Mouse (Mus musculus): ENCODE data around the gene Spout1. TPM values are rescaled to one million over a fixed set of nuclear protein-coding genes. Genes with fewer than 3 reads are reported as not detected.
A peak's percentile ranks its signal among the peaks of the same experiment; 100 is the strongest.
"Not testable (repeated sequence)": the region's sequence is repeated elsewhere in the genome, so short reads cannot be mapped to it uniquely, and the experiment has no call there.

The Spout1 gene
- polyA plus RNA-seq, 1 experiment = 52.7 TPM

- Histone ChIP-seq H3K4me3 (replicated peaks; ENCODE audit: insufficient read depth, low read depth, low read length) (no peak overlapping the region), H3K27me3 (ENCODE audit: control insufficient read depth, insufficient read depth, low read length) (no peaks in the 10 kb centered on the region), H3K4me1 (ENCODE audit: control insufficient read depth, insufficient read depth, low read length) (no peaks in the 10 kb centered on the region; the same call in 1 of the 2 replicates), H3K27ac (ENCODE audit: insufficient read depth, low read length) (no peak overlapping the region)
- 52% methylated on average over 8 of the region's 8 CpGs for WGBS
- TF ChIP-seq CTCF (IDR thresholded peaks at IDR 0.05; ENCODE audit: borderline replicate concordance, insufficient read depth, low read depth, low read length) (no peak), POLR2A (IDR thresholded peaks at IDR 0.05; ENCODE audit: borderline replicate concordance, insufficient read depth, low read length) (no peak)
- no peak for DNase-seq
These were observed 25.6 kb downstream of the Spout1 start for GRCm38 (mm10) chr2:30152616-30153015.

- 42% methylated on average over 11 of the region's 11 CpGs for WGBS
- DNase-seq = no peak
- Histone ChIP-seq H3K27me3 (ENCODE audit: control insufficient read depth, insufficient read depth, low read length) (no peaks in the 10 kb centered on the region), H3K4me1 (ENCODE audit: control insufficient read depth, insufficient read depth, low read length) (no peaks in the 10 kb centered on the region; the same call in 1 of the 2 replicates), H3K4me3 (replicated peaks; ENCODE audit: insufficient read depth, low read depth, low read length) (no peak overlapping the region), H3K27ac (ENCODE audit: insufficient read depth, low read length) (no peak overlapping the region)
- TF ChIP-seq CTCF (IDR thresholded peaks at IDR 0.05; ENCODE audit: borderline replicate concordance, insufficient read depth, low read depth, low read length) (no peak), POLR2A (IDR thresholded peaks at IDR 0.05; ENCODE audit: borderline replicate concordance, insufficient read depth, low read length) (no peak)
These were observed 26.4 kb downstream of the Spout1 start for GRCm38 (mm10) chr2:30151840-30152239.

GRCm38 (mm10) chr2:30147466-30147865, 30.8 kb downstream of the Spout1 start:
- WGBS = 72% methylated on average over 4 of the region's 4 CpGs
- no peak for TF ChIP-seq CTCF (IDR thresholded peaks at IDR 0.05; ENCODE audit: borderline replicate concordance, insufficient read depth, low read depth, low read length)
- no peak for TF ChIP-seq POLR2A (IDR thresholded peaks at IDR 0.05; ENCODE audit: borderline replicate concordance, insufficient read depth, low read length)
- Histone ChIP-seq H3K27ac (ENCODE audit: insufficient read depth, low read length) (no peak overlapping the region), H3K27me3 (ENCODE audit: control insufficient read depth, insufficient read depth, low read length) (no peaks in the 10 kb centered on the region), H3K4me3 (replicated peaks; ENCODE audit: insufficient read depth, low read depth, low read length) (no peak overlapping the region), H3K4me1 (ENCODE audit: control insufficient read depth, insufficient read depth, low read length) (0 out of 2 replicates have a peak, but pooled peaks cover 3% of the 10 kb centered on the region)
- DNase-seq = no peak

GRCm38 (mm10) chr2:30144436-30144835, 33.8 kb downstream of the Spout1 start:
- DNase-seq = no peak
- H3K4me1 ChIP-seq (ENCODE audit: control insufficient read depth, insufficient read depth, low read length) = peaks cover 14% of the 10 kb centered on the region
- H3K4me3 ChIP-seq (replicated peaks; ENCODE audit: insufficient read depth, low read depth, low read length) = no peak overlapping the region
- H3K27me3 ChIP-seq (ENCODE audit: control insufficient read depth, insufficient read depth, low read length) = no peaks in the 10 kb centered on the region
- H3K27ac ChIP-seq (ENCODE audit: insufficient read depth, low read length) = no peak overlapping the region
- WGBS = 92% methylated on average over 4 of the region's 4 CpGs
- no peak for TF ChIP-seq POLR2A (IDR thresholded peaks at IDR 0.05; ENCODE audit: borderline replicate concordance, insufficient read depth, low read length)
- no peak for TF ChIP-seq CTCF (IDR thresholded peaks at IDR 0.05; ENCODE audit: borderline replicate concordance, insufficient read depth, low read depth, low read length)

- H3K4me3 ChIP-seq (replicated peaks; ENCODE audit: insufficient read depth, low read depth, low read length); H3K27me3 ChIP-seq (ENCODE audit: control insufficient read depth, insufficient read depth, low read length); H3K27ac ChIP-seq (ENCODE audit: insufficient read depth, low read length): not testable (repeated sequence)
- 26% methylated on average over 4 of the region's 4 CpGs for WGBS
- DNase-seq = peak; percentile 78 to 87
- peaks cover 17% of the 10 kb centered on the region for H3K4me1 ChIP-seq (ENCODE audit: control insufficient read depth, insufficient read depth, low read length)
These were observed 38.2 kb downstream of the Spout1 start for GRCm38 (mm10) chr2:30140021-30140420.

- no peak for DNase-seq
- H3K4me1 ChIP-seq (ENCODE audit: control insufficient read depth, insufficient read depth, low read length) = peaks cover 12% of the 10 kb centered on the region
- no peak for TF ChIP-seq POLR2A (IDR thresholded peaks at IDR 0.05; ENCODE audit: borderline replicate concordance, insufficient read depth, low read length)
- no peak for TF ChIP-seq CTCF (IDR thresholded peaks at IDR 0.05; ENCODE audit: borderline replicate concordance, insufficient read depth, low read depth, low read length)
- H3K27ac ChIP-seq (ENCODE audit: insufficient read depth, low read length) = no peak overlapping the region
- 88% methylated on average over 10 of the region's 10 CpGs for WGBS
- no peak overlapping the region for H3K4me3 ChIP-seq (replicated peaks; ENCODE audit: insufficient read depth, low read depth, low read length)
- H3K27me3 ChIP-seq (ENCODE audit: control insufficient read depth, insufficient read depth, low read length) = no peaks in the 10 kb centered on the region
These were observed 41.8 kb downstream of the Spout1 start for GRCm38 (mm10) chr2:30136458-30136857.

- no peak overlapping the region for H3K27ac ChIP-seq (ENCODE audit: insufficient read depth, low read length)
- H3K4me1 ChIP-seq (ENCODE audit: control insufficient read depth, insufficient read depth, low read length) = peaks cover 3% of the 10 kb centered on the region; the same call in 1 of the 2 replicates
- TF ChIP-seq POLR2A (IDR thresholded peaks at IDR 0.05; ENCODE audit: borderline replicate concordance, insufficient read depth, low read length) = no peak
- no peak for TF ChIP-seq CTCF (IDR thresholded peaks at IDR 0.05; ENCODE audit: borderline replicate concordance, insufficient read depth, low read depth, low read length)
These were observed 43.2 kb downstream of the Spout1 start for GRCm38 (mm10) chr2:30134928-30135620.

GRCm38 (mm10) chr2:30134378-30134711, 43.9 kb downstream of the Spout1 start:
- TF ChIP-seq CTCF (IDR thresholded peaks at IDR 0.05; ENCODE audit: borderline replicate concordance, insufficient read depth, low read depth, low read length) (no peak), POLR2A (IDR thresholded peaks at IDR 0.05; ENCODE audit: borderline replicate concordance, insufficient read depth, low read length) (no peak)

More at GRCm38 (mm10) chr2:30134928-30135620, 43.2 kb downstream of the Spout1 start:
- no peak for DNase-seq
- peak overlapping the region; percentile 21 for H3K4me3 ChIP-seq (replicated peaks; ENCODE audit: insufficient read depth, low read depth, low read length)
- WGBS = 31% methylated on average over 10 of the region's 10 CpGs
- no peaks in the 10 kb centered on the region for H3K27me3 ChIP-seq (ENCODE audit: control insufficient read depth, insufficient read depth, low read length)

More at GRCm38 (mm10) chr2:30134378-30134711, 43.9 kb downstream of the Spout1 start:
- WGBS = 5% methylated on average over 6 of the region's 6 CpGs
- Histone ChIP-seq H3K4me1 (ENCODE audit: control insufficient read depth, insufficient read depth, low read length) (peaks cover 3% of the 10 kb centered on the region; the same call in 1 of the 2 replicates), H3K27me3 (ENCODE audit: control insufficient read depth, insufficient read depth, low read length) (no peaks in the 10 kb centered on the region), H3K4me3 (replicated peaks; ENCODE audit: insufficient read depth, low read depth, low read length) (peak overlapping the region; percentile 65), H3K27ac (ENCODE audit: insufficient read depth, low read length) (no peak overlapping the region)
- DNase-seq = no peak

All from cerebellum, adult 2 months (tissue).